Mouse (Mus musculus): Measurements from ENCODE around the gene Mitf.

DNA sequence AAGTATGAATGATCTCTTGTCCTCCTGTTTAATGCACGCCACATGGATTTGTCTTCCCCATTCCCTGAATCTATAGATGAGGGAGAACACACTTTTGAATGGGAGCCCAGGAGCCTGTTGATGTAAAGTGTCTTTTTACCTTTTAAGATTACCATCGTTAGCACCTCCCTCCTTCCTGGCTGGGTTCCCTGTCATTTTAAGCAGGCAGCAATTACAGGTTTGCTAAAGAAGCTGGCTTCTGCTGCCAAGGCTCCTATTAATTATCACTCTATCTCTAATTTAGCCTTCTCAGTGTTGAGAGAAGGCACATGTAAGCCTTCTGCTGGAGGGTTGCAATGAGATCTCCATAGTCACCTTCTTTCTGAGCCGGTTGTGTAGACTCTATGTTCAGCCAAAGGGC lies 21.2 kb downstream of the Mitf start:
- no peak for TF ChIP-seq EP300 (IDR thresholded peaks at IDR 0.05; ENCODE audit: low read depth)
- TF ChIP-seq CTCF (IDR thresholded peaks at IDR 0.05; ENCODE audit: low read depth): no peak
